Mouse (Mus musculus): ENCODE data around the gene Acvr1.

Acvr1 gene

GRCm38 (mm10) chr2:58567066-58567810 lies at the start of gene Acvr1, which contains the start of gene Upp2:
Gene Acvr1 (minus strand): TSS chr2:58567157.
Gene Upp2 (plus strand): TSS chr2:58567298.
- peak; percentile 88 for DNase-seq

GRCm38 (mm10) chr2:58615766-58616165 lies 48.8 kb upstream of the Acvr1 start:
- DNase-seq: no peak

DNA sequence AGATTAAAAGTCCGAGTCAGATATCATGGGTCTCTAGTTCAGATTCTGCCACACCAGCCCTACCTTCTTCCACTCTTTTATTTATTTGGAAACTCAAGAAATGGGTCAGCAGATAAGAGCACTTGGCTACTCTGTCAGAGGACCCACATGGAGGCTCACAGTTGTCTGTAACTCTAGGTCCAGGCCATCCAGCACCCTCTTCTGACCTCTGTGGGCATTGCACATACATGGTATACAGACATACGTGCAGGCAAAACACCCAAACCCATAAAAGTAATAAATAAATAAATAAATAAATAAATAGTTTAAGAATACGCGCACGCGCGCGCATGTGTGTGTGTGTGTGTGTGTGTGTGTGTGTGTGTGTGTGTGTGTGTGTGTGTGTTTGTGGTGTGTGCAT lies 47.9 kb upstream of the Acvr1 start:
- no peak for DNase-seq

GRCm38 (mm10) chr2:58613720-58614119 lies 46.8 kb upstream of the Acvr1 start:
- no peak for DNase-seq

DNA sequence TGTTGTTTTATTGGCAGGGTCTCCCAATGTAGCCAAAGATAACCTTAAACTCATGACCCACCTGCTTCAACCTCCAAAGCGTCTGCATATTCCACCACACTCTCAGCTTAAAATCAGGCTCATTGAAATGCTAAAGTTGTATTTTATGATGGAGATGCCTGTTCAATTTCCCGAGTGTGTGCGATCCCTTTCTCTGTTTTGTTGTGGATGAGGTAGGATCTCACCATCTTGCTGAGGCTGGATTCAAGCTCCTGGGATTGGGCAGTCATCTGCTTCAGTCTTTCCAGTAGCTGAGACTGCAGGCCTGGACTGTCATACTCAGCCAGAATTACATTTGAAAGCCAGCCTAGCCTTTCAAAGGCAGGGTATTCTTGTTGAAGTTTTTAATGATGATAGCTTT lies 37.8 kb upstream of the Acvr1 start:
- DNase-seq: no peak

GRCm38 (mm10) chr2:58603379-58603778 lies 36.4 kb upstream of the Acvr1 start:
- no peak for DNase-seq

DNA sequence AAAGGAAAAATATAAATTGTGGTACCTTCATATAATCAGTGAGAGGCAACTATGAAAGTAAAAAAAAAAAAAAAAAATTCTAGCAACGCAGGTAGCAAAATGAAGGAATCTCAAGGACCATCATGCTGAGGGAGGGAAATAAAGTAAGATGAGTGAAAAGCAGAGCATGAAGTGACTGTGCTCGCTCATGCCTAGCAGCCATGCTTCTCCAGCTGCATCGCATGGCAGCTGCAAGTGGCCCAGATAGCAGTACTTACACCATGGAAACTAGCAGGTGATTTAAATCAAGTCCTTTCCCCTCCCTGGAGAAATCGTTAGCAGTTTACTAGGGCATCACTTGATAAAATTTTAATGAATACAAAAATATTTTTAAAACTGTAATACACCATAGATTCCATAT lies 34.4 kb upstream of the Acvr1 start:
- no peak for DNase-seq

DNA sequence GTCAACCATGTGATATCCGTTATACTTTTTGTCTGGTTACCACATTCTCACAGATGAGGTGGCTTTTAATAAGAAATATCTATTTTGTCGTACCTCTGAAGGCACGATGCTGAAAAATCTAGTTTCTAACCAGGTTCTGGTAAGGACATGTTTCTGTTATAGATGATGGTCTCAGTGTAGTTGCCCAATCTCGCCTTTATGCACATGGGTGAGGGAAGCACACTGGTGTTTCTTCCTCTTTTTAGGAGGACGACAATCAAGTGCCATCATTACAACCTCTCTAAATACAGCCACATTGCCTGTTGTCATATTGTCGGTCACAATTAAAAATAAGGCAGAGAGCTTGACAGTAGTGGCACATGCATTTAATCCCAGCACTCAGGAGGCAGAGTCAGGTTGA lies 32.7 kb upstream of the Acvr1 start:
- DNase-seq: no peak

- DNase-seq: no peak
These were observed 30.6 kb upstream of the Acvr1 start for GRCm38 (mm10) chr2:58597556-58597955.

DNA sequence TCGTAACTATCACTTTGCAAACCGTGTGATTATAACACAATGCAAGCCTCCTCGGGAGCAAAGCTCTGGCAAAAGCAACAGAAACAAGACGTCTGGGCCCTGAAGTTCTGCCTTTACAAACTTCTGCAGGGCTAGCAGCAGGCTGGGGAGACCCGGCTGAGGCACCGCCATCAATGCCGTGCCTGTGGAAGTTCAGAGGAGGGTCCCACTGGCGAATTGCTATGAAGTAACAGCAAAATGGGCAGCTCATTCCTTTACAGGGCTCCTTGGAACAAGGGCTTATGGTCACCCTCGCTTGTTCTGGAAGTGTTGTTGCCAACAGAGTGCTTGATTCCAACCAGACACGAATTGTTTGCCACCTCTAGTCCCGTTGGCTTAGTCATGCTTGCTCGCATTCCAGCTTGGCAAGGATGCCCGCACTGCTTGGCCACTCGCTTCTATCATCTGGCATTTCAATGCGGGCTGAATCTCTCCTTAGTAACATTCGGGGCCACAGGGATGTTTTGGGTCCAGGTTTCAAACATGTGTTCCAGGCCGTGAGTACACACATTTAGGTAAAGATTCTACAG lies 29.9 kb upstream of the Acvr1 start:
- no peak for DNase-seq

- DNase-seq: no peak
These were observed 28.4 kb upstream of the Acvr1 start for GRCm38 (mm10) chr2:58595350-58595749.

DNA sequence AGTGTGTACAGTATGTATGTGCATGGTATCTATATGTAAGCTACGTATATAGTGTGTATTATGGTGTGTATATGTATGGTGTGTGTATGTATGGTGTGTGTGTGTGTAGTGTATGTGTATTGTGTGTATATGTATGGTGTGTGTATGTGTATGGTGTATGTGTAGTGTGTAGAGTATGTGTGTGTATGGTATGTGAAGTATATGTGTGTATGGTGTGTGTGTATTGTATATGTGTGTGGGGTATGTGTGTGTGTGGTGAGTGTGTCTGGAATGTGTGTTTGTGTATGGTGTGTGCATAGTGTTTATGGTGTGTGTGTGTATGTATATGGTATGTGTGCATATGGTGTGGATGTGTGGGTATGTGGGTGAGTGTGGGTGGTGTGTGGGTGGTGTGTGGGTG lies 23.1 kb upstream of the Acvr1 start:
- DNase-seq: no peak

DNA sequence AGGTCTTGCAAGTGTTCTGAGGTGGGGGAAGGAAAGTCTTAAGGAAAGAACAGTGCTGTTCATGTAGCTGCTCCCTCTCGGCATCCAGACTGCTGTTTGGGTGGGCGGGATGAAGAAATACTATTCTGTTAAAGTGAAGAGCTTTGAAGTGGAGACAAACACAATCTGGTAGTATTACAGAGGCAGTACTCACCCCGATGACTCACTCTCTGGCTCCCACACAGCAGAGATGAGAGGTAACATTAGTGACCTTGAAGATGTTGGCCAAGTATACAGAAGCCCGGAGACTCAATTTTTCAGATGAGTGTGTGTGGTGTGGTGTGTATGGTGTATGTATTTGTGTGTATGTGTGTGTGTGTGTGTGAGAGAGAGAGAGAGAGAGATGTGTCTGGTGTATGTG lies 22.7 kb upstream of the Acvr1 start:
- DNase-seq: no peak

DNA sequence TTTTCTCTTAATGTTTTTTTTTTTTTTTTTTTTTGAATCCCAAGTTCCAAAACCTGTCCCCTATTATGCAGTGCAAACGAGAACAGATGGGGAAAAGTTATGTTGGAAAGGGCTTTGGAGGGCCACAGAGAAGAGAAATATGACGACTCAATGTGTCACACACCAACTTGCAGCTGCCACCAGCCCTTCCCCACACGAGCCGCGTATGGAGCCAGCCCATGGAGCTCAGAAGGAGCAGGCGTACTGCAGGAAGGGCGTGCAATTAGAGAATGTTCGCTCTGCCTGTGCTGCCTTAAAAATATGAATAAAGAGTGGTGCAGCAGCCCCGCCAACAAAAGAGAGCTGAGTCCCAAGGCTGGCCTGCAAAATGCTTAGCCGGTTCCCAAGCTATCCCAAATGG lies 19.4 kb upstream of the Acvr1 start:
- no peak for DNase-seq

- DNase-seq: no peak
These were observed 7.2 kb upstream of the Acvr1 start for GRCm38 (mm10) chr2:58574167-58574566.

GRCm38 (mm10) chr2:58568841-58569645 lies 2.1 kb upstream of the Acvr1 start:
- DNase-seq: no peak

DNA sequence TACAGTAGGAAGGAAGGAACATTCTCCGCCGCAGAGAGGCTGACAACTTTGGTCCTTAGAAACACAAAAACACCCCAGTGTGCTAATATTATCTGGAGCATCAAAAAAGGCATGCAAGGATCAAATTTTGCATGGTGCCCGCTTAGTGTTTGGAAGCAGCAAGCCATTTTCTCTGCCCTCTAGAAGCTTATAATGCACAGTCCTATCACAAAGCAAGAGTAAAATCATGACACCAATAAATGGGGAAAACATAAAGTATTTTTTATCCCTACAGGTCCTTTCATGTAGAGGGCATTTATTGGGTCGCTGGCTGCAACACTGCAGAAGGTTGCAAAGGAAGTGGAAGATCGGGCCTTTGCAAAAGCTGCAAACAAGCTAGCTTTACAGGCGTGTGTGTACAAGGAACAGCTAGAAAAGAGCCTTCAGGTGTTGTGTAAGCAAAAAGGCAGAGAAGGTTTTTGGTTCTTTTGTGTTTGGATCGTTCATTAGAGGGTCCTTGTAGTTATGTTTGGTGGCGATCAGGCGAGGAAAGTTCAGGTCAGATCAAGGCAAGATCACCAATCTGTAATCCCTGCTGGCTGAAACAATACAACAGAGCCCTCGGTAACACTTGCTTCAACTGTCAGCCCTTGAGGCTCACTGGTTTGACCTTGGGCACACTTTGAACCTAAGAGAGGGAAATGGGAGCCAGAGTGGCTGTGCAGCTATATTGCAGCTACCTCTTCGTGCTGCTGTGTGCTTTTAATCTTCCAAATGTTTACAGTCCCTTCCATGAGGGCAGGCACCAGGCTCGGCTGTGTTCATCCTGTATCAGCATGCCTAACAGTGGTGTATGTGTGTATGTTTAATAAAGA lies 1.1 kb upstream of the Acvr1 start:
- peak; percentile 29 for DNase-seq

GRCm38 (mm10) chr2:58566410-58567065 lies 419 bp downstream of the Acvr1 start:
- peak; percentile 76 for DNase-seq

DNA sequence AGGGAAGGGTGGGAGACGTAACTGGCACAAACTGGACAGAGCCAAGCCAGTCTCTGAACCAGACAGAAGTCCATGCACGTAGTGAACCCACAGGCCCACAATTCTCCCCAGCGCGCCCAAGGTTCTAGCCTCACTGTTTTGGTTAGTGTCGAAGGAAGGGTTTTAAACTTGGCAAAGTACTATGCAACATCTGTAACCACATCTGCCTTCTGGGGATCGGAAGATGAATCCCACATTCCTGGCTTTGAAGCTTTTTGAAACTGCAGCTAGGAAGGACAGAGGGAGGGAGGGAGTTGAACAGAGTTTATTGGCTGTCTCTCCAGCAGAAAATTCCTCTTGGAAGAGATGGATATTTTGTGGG lies 928 bp downstream of the Acvr1 start:
- DNase-seq: no peak

GRCm38 (mm10) chr2:58565267-58565666 lies 1.7 kb downstream of the Acvr1 start:
- DNase-seq: no peak

- no peak for DNase-seq
These were observed 4.8 kb downstream of the Acvr1 start for GRCm38 (mm10) chr2:58562137-58562536.

DNA sequence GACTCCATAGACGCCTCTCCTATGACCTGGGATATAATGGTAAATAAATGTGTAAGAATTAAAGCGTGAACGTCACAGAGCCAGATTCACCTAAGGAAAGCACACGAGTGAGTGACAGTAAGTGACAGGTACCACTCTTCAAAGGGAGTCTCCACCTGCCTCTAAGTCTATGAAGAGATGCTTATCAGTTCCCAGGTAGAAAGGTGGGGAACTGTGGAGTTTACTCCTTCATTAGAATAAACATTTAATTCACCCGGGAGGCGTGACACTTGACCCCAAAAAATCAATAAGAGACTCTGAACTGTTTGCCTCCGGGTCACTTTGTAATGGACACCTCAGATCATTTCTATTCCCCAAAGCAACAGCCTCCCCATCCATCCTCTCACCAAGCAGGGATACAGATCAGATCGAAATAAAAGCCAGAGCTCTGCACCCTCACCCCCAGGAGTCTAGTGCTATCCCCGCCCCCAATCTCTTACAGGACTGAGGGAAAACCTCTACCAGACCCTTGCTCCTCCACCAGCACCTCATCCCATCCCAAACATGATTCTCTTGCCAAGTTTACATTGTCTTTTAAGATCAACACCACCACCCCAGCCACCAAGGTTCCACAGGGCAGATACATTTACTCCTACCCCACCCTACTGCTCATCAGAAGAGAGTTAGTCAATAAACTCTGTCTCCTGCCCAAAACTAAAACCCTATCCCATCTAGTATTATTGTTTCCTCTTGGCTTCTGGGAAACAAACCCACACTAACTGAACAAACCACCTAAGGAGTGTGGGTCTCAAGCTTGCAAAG lies 9.7 kb downstream of the Acvr1 start:
- DNase-seq: no peak

Data from kidney, adult 18-20 months (tissue).